Mouse (Mus musculus) liver, embryonic 11.5 days (tissue): ENCODE results near the gene Cd34. TPM values are rescaled to one million over a fixed set of nuclear protein-coding genes. Genes with fewer than 3 reads are reported as not detected.
A peak's percentile ranks its signal among the peaks of the same experiment; 100 is the strongest.

Experiments used
- ATAC-seq: fragments of 200-750 bp; cut with Nextera tagmentation; replicated peaks from 2 replicates; pipeline ENCODE4 v1.8.0; 2017; ENCODE audit warnings: moderate number of reproducible peaks, mild to moderate bottlenecking, moderate TSS enrichment, moderate library complexity; ENCODE audit not compliant: low FRiP score
- DNase-seq: peaks from one replicate; pipeline ENCODE4 v3.0.0-alpha.2; 2017; ENCODE audit warnings: low spot score
- H3K27ac ChIP-seq: fragments of 300-500 bp; sonication (generic); 2 replicates; pipeline ENCODE4 v1.5.1; 2014; ENCODE audit warnings: mild to moderate bottlenecking, low read depth, low read length, control low read depth
- H3K27me3 ChIP-seq: fragments of 300-500 bp; sonication (generic); replicated peaks from 2 replicates; pipeline ENCODE4 v1.6.1; 2014; ENCODE audit warnings: low read length, mixed read lengths; ENCODE audit not compliant: control insufficient read depth, insufficient read depth
- H3K36me3 ChIP-seq: fragments of 300-500 bp; sonication (generic); 2 replicates; pipeline ENCODE4 v1.6.1; 2014; ENCODE audit warnings: mild to moderate bottlenecking, low read length, moderate library complexity, mixed read lengths; ENCODE audit not compliant: control insufficient read depth, insufficient read depth
- H3K4me1 ChIP-seq: fragments of 300-500 bp; sonication (generic); replicated peaks from 2 replicates; pipeline ENCODE4 v1.6.1; 2014; ENCODE audit warnings: low read length, mixed read lengths; ENCODE audit not compliant: control insufficient read depth, insufficient read depth
- H3K4me2 ChIP-seq: fragments of 300-500 bp; sonication (generic); 2 replicates; pipeline ENCODE4 v1.6.1; 2014; ENCODE audit warnings: mild to moderate bottlenecking, control low read depth, moderate library complexity
- H3K4me3 ChIP-seq: fragments of 300-500 bp; sonication (generic); 2 replicates; pipeline ENCODE4 v1.5.1; 2014; ENCODE audit warnings: low read depth, low read length, control low read depth
- H3K9ac ChIP-seq: fragments of 300-500 bp; sonication (generic); 2 replicates; pipeline ENCODE4 v1.6.1; 2014; ENCODE audit warnings: low read depth, low read length, control low read depth
- H3K9me3 ChIP-seq: fragments of 300-500 bp; sonication (generic); 2 replicates; pipeline ENCODE4 v1.6.1; 2016; ENCODE audit warnings: low read length, inconsistent platforms, mixed read lengths; ENCODE audit not compliant: control insufficient read depth
- WGBS: fragments of 180-500 bp; shearing (Covaris S2); extraction: QIAGEN DNeasy Blood & Tissue Kit; methylation state at CpG from one replicate; pipeline ENCODE4 v1.1.7; 2014; 5-methylcytosine and 5-hydroxymethylcytosine counted together
- polyA plus RNA-seq: library from polyadenylated mRNA; unstranded; fragments of >200 nt; fragmentation: Nextera tagmentation; extraction: Ambion mirVana; gene quantifications from 2 replicates; pipeline ENCODE4 v1.2.1, GENCODE M21; 2014

Gene Cd34
- 35.8 and 37.1 TPM in 2 replicates for polyA plus RNA-seq

DNA sequence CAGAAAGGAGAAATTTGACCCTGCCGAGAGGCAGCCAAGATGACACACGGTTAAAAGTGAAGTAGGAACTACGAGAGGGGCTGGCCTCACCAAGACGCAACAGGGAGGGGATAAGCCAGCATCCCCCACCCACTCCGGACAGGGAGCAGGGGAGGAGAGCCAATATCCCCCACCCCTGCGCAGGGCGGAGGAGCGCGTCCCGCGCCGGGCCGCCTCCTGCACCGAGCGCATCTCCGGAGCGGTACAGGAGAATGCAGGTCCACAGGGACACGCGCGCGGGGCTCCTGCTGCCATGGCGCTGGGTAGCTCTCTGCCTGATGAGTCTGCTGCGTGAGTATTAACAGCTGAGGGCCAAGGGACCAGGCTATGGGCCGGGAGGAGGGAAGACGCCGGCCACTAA is at the start of gene Cd34:
Gene Cd34, plus strand, starts transcription at position 105 of the 400 bp plus-strand sequence.
- ATAC-seq, result peak; percentile 74
- Histone ChIP-seq H3K27ac (no peak within 1 kb of the TSS), H3K4me3 (peak within 1 kb of the TSS; percentile 45), H3K4me2 (peak within 1 kb of the TSS; percentile 64), H3K9me3 (no peaks in the 10 kb centered on the region), H3K27me3 (peaks cover 20% of the 10 kb centered on the region), H3K9ac (peak within 1 kb of the TSS; percentile 49; the same call in 1 of the 2 replicates), H3K36me3 (no peaks in the 10 kb centered on the region), H3K4me1 (no peaks in the 10 kb centered on the region; the same call in 1 of the 2 replicates)
- WGBS, result under 1% methylated on average over 26 of the region's 26 CpGs
- DNase-seq, result no peak

GRCm38 (mm10) chr1:194894513-194894912 is 44.1 kb upstream of the Cd34 start:
- no peak overlapping the region for H3K9ac ChIP-seq
- DNase-seq (no peak), ATAC-seq (no peak)
- H3K4me1 ChIP-seq, result no peaks in the 10 kb centered on the region
- H3K4me3 ChIP-seq, result no peak overlapping the region
- WGBS, result 38% methylated on average over 1 of the region's 1 CpGs
- H3K4me2 ChIP-seq, result no peak overlapping the region
- H3K36me3 ChIP-seq, result no peaks in the 10 kb centered on the region
- H3K27me3 ChIP-seq, result no peaks in the 10 kb centered on the region
- no peak overlapping the region for H3K27ac ChIP-seq
- H3K9me3 ChIP-seq, result no peaks in the 10 kb centered on the region

DNA sequence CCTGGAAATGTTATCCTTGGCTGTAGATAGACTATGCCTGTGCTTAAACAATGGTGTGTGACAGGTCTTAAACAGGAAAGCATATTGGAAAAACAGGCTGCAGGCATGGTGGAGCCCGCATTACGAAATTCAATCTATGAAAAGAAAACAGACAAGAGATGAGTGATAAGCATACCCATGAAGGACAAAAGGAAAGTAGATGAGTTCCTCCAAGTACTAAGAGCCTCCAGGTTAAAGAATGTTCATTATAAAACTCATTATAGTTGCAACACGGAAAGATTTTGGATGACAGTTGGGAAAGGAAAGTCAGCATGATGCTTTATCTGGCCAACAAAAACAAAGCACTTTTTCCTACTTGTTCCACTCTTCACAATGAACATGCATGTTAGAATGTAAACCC is 43.3 kb upstream of the Cd34 start:
- Histone ChIP-seq H3K36me3 (no peaks in the 10 kb centered on the region), H3K4me3 (no peak overlapping the region), H3K9me3 (no peaks in the 10 kb centered on the region), H3K9ac (no peak overlapping the region), H3K27me3 (no peaks in the 10 kb centered on the region), H3K4me1 (no peaks in the 10 kb centered on the region), H3K4me2 (no peak overlapping the region), H3K27ac (no peak overlapping the region)
- DNase-seq, result no peak
- 68% methylated on average over 3 of the region's 3 CpGs for WGBS
- ATAC-seq, result no peak

GRCm38 (mm10) chr1:194901075-194901474 is 37.5 kb upstream of the Cd34 start:
- Histone ChIP-seq H3K27me3 (no peaks in the 10 kb centered on the region), H3K4me2 (no peak overlapping the region), H3K9ac (no peak overlapping the region), H3K9me3 (no peaks in the 10 kb centered on the region), H3K27ac (no peak overlapping the region), H3K4me1 (no peaks in the 10 kb centered on the region), H3K36me3 (no peaks in the 10 kb centered on the region), H3K4me3 (no peak overlapping the region)
- no peak for ATAC-seq
- DNase-seq, result no peak

DNA sequence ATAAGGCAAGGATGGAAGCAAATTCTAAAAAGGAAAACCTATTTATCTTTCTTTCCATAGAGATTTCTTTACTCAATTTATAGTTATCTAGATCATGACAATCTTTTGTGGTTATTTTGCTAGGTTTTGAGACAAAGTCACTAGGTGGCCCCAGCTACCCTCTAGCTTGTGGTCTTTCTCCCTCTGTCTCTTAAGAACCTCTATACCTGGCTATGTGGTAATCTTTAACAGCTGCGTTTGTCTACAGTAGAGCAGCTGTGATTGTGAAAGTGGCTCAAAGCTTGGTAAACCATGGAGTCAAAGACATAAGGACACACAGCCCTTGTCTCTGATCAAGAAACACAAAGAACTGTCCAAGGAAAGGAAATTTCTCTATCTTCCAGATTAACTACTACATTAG is 36.8 kb upstream of the Cd34 start:
- ATAC-seq, result no peak
- no peaks in the 10 kb centered on the region for H3K27me3 ChIP-seq
- no peak overlapping the region for H3K4me2 ChIP-seq
- H3K36me3 ChIP-seq, result no peaks in the 10 kb centered on the region
- no peaks in the 10 kb centered on the region for H3K9me3 ChIP-seq
- H3K4me3 ChIP-seq, result no peak overlapping the region
- H3K27ac ChIP-seq, result no peak overlapping the region
- DNase-seq, result no peak
- WGBS, result 53% methylated on average over 1 of the region's 1 CpGs
- H3K4me1 ChIP-seq, result no peaks in the 10 kb centered on the region
- H3K9ac ChIP-seq, result no peak overlapping the region

DNA sequence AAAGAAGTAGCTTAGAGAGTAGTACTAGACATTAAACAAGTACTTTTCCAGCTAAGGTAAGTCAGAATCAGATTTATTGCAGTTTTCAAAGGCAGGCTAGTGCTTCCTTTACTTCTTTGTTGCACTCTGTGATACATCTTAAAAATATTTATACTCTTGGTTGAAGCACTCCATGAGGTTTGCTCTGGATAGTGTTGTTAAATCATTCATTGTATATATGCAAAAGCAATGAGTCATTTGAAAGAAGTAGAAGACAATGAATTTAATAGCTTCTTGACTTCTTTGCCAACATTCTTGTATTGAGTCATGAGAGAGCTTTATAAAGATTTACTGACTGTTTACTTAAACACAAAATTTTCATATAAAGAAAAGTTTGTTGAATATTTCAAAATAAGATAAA is 29.7 kb upstream of the Cd34 start:
- Histone ChIP-seq H3K27ac (no peak overlapping the region), H3K4me3 (no peak overlapping the region), H3K9ac (no peak overlapping the region), H3K9me3 (no peaks in the 10 kb centered on the region), H3K36me3 (no peaks in the 10 kb centered on the region), H3K4me1 (no peaks in the 10 kb centered on the region), H3K4me2 (no peak overlapping the region), H3K27me3 (no peaks in the 10 kb centered on the region)
- ATAC-seq (no peak), DNase-seq (no peak)

DNA sequence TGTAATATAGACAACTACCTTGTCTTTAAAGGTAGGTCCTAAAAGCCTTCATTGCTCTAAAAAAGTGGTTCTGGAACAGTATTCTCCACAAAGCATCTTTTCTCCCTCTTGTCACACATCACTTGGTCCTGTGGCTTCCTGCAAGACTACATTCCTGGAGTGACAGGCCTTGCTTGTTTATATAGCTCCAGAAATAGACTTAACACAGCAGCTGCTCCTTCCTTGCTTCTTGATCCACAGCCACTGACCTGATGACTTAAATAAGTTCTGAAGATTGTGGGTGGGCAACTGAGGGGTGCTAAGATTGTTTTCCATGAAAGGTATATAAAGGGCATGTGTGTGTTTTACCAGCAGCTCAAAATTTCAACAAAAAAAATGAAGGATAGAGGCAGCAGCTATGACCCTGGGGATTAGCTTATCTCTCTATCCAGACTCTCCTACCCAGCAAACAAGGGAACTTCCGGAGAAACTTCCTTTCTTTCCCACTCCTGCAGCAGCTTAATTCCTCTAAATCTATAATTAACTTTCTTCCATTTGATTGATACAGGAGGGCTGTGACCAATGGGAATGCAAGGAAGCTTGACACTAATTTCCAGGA is 12.8 kb upstream of the Cd34 start:
- Histone ChIP-seq H3K4me1 (peaks cover 6% of the 10 kb centered on the region; the same call in 1 of the 2 replicates), H3K9me3 (no peaks in the 10 kb centered on the region), H3K27ac (no peak overlapping the region), H3K36me3 (no peaks in the 10 kb centered on the region), H3K27me3 (no peaks in the 10 kb centered on the region), H3K4me3 (no peak overlapping the region), H3K9ac (no peak overlapping the region), H3K4me2 (no peak overlapping the region)
- ATAC-seq, result no peak; the same call in 1 of the 2 replicates
- WGBS, result 15% methylated on average over 1 of the region's 1 CpGs
- no peak for DNase-seq

GRCm38 (mm10) chr1:194927887-194928286 is 10.7 kb upstream of the Cd34 start:
- H3K4me3 ChIP-seq, result no peak overlapping the region
- ATAC-seq (peak; percentile 64), DNase-seq (peak; percentile 36)
- no peaks in the 10 kb centered on the region for H3K9me3 ChIP-seq
- H3K27ac ChIP-seq, result no peak overlapping the region; the same call in 1 of the 2 replicates
- no peak overlapping the region for H3K9ac ChIP-seq
- H3K4me1 ChIP-seq, result peaks cover 6% of the 10 kb centered on the region; the same call in 1 of the 2 replicates
- no peaks in the 10 kb centered on the region for H3K36me3 ChIP-seq
- WGBS, result 25% methylated on average over 3 of the region's 3 CpGs
- no peaks in the 10 kb centered on the region for H3K27me3 ChIP-seq
- no peak overlapping the region for H3K4me2 ChIP-seq

- DNase-seq (no peak), ATAC-seq (no peak)
- peaks cover 6% of the 10 kb centered on the region; the same call in 1 of the 2 replicates for H3K4me1 ChIP-seq
- H3K9ac ChIP-seq, result no peak overlapping the region
- H3K36me3 ChIP-seq, result no peaks in the 10 kb centered on the region
- no peaks in the 10 kb centered on the region for H3K9me3 ChIP-seq
- WGBS, result 50% methylated on average over 2 of the region's 2 CpGs
- no peaks in the 10 kb centered on the region for H3K27me3 ChIP-seq
- H3K4me2 ChIP-seq, result no peak overlapping the region
- H3K27ac ChIP-seq, result no peak overlapping the region
- no peak overlapping the region for H3K4me3 ChIP-seq
Observed at GRCm38 (mm10) chr1:194929275-194929971, 9.2 kb upstream of the Cd34 start.
